Mouse (Mus musculus): ENCODE measurements around the gene Nes.
A peak's percentile ranks its signal among the peaks of the same experiment; 100 is the strongest.

DNA sequence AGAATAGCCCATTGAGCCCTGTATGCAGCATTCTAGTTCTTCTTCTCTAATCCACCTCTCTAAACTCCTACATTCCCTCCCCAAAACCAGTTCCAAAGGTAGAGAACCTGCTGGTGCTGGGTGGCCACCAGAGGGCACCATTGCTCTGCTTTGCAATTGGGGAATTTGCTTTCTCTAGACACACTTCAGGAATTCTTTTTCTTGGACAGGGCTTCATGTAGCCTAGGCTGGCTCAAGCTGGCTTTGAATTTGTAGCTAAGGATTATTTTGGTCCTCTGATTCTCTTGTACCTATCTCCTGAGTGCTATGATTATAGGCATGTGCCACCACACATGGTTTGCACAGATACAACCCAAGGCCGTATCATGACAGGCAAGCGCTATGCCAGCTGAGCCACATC is 35.1 kb upstream of the Nes start:
- TF ChIP-seq CTCF (IDR thresholded peaks at IDR 0.05; ENCODE audit: insufficient read depth, low read length) (peak; percentile 89), POLR2A (IDR thresholded peaks at IDR 0.05; ENCODE audit: borderline replicate concordance, extremely low read depth, low read depth, low read length) (no peak)
